Mouse (Mus musculus) left cerebral cortex, adult 9 months (tissue): ENCODE data around the gene Abcc4.
A peak's percentile ranks its signal among the peaks of the same experiment; 100 is the strongest.

Source experiments
- DNase-seq, 2 experiments: peaks; one replicate each; pipeline ENCODE4 v3.0.0; 2022; ENCODE audit warnings: low spot score in 2 of 2

The Abcc4 gene

DNA sequence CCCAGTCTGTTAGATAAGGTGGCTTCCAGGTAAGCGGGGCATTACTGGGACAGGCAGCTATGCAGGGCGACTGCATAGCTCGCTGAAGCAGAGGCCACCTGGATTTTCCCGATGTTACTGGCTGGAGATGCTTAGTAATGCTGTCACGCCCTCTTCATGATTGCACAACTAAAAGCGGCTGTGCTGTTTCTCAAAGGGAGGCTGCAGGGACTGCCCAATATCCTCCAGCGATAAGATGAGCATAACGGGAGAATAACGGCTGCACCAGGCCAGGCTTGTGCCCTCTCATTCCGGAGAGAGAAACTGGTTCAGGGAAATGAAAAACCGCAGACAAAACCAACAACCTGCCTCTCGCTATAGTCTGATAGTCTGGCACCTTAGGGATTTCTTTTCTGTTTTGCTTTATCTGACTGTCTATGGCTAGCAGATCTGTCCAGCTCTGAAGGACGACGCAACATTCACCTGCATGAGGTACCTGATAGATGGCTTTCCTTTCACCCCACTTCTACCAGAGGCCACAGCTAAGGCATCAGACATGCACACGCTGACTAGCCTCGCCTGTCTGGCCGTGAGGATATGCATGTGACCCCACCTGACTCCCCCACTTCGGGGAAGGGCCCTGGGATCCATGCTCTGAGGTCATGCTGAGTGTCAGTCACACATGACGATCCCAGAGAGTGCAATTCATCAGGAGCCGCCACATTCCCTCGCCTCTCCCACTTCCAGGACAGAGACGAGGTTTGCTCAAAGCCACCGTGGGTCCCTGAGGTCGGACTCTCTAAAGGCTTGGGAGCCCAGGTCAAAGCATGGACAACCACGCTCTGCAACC, 67.4 kb downstream of the Abcc4 start:
- DNase-seq: no peak

DNA sequence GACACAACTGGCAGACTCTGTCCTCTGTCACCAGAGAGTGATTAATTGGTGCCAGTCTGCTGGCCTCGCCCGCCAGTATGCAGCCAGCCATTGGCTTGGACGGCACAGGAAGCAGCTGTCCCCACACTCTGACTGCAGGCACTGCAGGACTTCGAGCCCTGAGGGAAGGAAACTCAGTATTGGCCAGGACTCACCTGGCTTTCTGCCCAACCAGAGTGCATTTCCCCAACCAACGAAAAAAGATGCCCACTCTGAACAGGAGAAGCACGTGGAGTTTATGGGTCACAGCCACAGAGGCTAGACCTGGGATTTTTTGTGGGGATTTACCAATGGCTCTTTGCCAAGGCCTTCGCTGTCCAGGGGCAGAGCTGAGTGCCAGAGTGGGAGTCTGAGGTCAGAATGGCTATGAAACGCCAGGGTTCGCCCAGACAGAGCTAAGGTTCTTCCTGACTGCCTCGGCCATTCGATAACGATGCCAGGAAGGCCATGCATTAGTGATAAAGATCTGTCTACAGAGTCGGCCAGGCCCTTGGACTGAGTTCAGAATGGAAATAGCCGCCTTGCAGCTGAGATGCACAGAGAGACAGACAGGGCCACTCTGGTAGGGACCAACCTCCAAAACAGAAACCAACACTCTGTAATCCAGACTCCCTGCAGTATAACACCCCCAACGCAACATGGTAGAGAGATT, 70.4 kb downstream of the Abcc4 start:
- peak in 1 of 2 experiments; percentile 25 for DNase-seq

DNA sequence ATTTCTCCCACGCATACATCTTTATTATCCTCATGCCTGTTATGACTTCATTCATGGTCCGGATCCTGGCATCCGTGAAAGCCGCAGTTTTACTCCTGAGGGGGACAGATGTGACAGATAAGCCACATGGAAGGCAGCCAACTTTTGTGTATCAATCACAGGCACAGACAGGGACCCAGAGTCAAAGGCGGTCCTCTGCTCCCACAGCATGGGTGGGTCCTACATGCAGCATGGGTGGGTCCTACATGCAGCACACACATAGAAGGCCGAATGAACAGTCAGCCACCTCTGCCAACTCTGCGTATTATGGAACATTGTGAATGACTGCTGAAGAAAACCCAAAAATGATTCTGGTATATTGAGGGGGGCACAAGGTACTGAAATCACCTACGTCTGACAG, 76.4 kb downstream of the Abcc4 start:
- no peak for DNase-seq

DNA sequence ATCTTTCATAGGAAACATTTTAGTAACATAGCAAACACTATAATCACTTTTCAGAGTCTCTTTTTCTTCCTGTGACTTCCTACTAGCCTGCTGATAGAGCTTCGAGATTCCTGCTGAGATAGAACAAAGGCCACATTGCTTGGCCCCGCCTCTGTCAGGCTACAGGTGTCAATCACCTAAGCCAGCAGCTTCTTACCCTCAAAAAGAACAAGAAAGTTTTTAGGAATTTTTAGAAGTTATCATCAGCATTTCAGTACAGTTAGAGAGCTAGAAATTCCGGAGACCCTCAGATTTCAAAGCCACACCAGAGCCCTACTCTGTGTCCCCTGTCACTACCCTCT, 84.6 kb downstream of the Abcc4 start:
- DNase-seq: no peak

DNA sequence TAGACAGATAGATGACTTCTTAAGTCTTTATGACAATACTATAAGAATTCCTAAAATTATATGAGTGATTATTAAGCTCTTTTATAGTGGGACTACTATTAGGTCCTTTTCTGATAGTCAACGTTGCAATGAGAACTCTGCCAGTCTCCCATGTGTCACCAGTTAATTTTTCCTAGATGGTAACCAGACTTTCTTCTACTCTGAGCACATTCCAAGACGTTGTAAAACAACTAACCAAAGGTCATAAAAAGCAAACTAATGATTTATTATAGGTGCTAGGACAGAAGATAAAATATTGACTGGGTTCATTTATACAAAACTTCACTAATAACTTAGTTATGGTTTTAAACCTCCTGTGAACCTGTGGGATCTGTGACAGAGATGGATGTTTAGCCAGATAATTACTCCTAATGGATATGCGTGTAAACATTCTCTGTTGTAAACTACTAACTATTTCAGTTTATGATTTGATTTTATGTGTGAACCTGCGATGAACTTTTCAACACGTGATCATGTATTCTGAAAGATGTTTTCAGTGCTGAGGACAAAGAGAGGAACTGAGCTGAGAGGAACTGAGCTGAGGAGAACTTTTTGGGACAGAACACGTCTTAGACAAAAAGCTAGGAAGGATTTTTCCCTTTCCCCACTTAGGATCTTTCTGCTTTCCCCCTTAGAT, 85.1 kb downstream of the Abcc4 start:
- no peak for DNase-seq

DNA sequence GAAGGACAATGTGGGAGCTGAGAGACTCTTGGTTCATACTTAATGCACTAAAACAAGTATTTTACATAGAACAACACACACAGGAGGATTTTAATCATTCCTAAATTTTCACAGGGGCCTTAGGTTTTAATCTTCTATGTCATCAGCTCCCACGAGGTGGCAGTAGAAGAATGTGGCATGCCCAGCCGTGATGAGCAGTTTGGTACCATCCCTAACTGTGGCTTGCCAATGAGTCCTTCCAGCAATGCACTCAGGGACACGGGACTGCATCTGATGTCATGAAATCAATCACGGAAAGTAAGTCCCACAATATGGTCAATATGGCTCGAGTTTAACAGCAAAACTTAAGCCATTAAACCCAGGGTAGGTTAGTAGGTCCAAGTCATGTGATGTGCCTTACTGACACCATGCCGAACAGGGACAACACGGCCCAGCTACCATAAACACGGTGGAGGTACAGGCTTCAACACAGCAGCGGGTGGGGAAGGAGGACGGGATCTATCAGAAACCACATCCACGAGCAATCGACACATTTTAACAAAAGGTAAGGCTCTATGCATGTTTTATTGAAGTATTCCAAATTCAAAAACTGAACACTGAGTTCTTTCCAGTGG, 89.2 kb downstream of the Abcc4 start:
- peak in 1 of 2 experiments; percentile 70 for DNase-seq

DNA sequence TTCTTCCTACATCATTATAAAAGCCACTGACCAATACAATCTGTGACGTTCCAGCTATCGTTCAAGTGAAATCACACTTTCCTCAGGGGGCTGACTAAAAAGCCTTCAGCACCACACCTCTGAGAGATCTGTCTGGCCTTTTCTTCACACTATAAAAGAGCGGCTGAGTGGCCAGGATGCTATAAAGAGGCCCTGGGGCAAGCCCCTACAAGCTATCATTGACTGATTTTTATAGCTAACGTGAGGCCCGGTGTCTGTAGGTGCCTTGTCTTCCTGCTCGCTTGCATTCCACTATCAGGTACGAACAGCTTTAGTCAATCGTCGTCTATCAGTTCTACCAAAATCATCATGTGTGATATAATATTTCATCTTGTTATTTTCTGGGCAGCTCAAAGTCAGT, 92.3 kb downstream of the Abcc4 start:
- DNase-seq: no peak

DNA sequence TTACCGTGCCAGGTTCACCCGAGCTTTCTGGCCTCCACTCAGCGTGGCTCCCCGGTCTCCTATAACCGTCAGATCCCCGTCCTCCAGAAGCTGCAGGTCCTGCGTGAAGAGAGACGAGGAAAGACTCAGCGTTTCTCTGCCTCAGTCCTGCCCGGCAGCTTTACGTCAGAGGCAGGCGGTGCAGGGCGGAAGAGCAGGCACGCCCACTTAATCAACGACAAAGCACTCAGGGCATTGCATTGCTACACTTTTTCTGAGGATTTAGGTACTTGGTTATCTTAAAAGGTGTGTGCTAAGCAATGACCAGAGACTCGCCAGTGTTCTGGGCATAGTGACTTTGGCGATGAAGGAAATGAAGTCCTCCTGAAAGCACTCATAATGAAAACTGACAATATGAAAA, 94.3 kb downstream of the Abcc4 start:
- DNase-seq: no peak

DNA sequence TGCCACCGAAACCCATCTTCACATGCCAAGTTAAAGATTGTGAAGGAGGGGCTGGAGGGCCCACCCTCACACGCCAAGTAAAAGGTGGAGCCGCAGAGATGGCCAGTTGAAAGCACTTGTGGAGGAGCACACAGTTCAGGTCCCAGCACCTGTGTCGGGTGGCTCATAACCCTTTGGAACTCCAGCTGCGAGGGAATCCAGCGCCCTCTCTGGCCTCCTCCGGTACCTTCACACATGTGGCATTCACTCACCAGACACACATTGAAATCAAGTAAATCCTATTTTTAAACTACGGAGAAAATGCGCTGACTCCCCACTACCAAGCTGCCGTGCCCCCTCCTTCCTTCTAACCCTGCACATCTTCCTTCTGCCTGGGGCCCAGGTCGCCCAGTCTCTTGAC, 95.2 kb downstream of the Abcc4 start:
- DNase-seq: no peak

DNA sequence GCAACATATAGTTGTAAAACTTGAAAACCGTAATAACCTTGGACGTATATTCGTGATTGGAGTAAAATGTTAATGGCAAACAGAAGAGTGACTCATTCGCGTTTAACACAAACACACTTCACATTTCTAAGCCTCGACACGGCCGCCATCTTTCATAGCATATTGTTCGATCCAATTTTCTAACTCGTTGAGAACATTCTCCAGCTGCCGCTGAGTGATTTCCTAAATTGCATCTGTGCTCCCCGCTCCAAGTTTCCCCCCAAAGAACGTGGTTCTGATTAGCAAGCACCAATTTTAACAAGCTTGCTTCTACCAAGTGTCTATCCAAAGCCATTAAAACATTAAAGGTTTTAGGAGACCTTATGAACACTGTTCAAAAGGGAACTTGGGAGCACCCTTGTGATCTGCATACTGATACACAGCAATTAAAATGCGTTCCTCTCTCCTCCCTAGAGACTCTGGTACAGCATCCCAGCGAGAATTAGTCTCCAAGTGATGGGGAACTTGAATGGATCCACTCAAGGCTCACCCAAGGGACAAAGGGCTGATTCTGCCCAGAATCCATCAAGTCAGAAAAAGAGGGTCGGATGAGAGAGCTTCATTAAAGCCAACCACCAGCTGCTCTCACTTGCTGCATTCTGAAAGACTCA, 97.1 kb downstream of the Abcc4 start:
- peak in 1 of 2 experiments; percentile 16 for DNase-seq

DNA sequence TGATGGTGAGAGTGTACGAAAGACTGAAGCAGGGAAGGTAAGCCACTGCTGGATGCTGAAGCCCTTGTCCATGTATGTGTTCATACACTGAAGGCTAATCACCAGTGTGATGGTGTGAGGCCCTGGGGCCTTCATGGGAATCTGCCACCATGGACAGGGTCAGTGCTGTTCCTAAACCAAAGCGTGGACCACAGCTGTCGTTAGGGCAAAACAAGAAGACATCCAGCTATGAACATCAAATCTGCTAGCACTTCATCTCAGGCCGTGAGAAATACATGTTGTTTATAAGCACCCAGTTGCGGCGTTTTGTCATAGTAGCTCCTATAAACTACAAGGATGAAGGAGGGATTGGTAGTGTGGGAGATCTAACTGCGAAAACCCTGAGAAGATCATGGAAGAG, 97.7 kb downstream of the Abcc4 start:
- DNase-seq: no peak

DNA sequence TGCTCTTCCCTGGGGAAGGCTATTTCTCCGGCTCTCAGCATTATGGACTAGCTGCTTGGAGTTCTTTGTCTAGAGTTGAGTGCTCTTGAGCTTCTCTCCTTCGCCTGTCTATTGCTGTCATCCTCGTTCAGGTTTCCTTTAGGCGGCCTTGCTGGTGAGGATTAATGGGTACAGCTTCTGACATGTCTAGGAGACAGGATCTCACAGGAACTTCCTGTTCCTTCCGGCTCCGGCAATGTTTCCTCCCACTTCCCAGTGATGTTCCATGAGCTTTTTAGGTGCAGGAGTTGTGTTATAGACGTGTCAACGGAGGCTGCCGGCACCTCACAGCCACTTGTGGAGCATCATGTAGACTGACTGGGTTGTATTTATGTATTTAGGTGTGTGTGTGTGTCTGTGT, 99.5 kb downstream of the Abcc4 start:
- DNase-seq: no peak

DNA sequence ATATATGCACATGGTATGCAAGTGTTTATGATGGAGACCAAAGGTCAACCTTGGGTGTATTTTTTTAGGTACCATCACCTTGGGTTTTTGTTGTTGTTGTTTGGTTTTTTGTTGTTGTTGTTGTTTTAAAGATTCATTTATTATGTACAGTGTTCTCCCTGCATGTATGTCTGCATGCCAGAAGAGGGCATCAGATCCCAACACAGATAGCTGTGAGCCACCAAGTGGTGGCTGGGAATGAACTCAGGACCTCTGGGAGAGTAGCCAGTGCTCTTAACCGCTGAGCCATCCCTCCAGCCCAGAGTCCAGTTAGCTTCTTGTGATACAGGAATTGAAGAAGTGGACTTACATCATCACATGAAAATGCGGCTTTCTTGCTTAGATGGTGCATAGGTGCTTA, 101.1 kb downstream of the Abcc4 start:
- no peak for DNase-seq

DNA sequence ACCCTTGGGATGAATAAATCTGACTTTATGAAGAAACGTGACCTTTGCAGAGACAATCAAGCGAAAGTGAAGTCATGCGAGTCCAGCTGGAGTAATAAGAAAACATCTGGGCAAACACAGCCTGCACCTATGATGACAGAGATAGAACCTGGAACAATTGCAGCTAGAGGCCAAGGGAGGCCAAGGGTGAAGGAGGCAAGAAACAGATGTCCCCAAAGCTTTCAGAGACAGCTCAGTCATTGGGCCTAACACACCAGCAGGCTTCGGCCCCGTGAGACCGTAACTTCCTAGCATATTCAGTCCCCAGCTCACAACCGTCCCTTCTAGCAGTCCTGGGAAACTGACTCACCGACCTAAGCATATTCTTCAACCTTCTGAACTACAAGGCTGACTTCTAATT, 104.0 kb downstream of the Abcc4 start:
- no peak for DNase-seq

DNA sequence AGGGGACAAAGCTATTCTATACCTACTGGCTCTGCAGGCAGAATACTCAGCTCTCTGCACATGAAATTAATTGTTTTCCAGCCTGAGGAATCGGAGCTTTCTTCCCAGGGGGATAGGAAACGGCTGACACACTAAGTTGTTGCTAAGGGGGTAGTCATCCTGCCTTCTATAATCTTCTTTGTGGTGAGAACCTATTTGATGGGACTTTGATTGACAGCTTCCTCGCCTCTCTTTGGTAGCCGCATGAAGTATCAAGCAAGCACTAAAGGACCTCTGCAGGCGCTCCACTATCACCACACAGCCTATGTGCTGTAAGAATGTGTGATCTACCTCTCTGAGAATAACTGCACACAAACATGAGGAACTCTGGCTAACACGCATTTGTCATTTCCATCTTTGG, 105.3 kb downstream of the Abcc4 start:
- no peak for DNase-seq

DNA sequence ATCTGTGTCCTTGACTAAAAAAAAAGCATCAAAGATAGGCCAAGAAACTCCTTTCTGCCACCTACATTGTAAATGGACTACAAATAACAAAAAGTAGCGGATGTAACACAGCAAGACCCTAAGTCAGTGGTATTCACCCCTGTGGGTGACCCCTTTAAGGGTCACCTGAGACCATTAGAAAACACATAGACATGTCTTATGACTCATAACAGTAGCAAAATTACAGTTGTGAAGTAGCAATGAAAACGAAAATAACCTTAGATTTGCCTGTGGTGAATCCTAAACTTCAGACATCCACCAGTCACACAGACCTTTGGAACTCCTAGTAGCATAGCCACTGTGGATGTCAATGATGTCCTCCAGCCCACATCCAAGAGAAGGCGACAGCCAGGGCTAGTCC, 107.3 kb downstream of the Abcc4 start:
- DNase-seq: no peak

DNA sequence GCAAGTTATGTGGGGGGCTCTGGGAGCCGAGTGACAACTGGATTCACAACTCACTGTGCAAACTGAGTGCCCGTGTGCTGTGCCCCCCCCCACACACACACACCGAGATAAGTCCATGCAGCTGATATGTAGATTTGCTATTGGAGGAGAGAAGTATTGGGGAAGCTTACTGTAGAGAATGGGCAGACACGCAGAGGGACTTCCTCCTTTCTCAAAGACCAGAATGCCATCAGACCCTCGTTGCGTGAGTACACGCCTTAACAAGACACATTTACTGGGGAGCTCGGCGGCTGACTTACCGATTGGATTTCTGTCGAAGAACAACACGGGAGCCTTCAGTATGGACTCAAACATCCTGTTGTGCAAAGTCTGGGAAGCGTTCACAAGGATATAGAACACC, 111.6 kb downstream of the Abcc4 start:
- DNase-seq: no peak

DNA sequence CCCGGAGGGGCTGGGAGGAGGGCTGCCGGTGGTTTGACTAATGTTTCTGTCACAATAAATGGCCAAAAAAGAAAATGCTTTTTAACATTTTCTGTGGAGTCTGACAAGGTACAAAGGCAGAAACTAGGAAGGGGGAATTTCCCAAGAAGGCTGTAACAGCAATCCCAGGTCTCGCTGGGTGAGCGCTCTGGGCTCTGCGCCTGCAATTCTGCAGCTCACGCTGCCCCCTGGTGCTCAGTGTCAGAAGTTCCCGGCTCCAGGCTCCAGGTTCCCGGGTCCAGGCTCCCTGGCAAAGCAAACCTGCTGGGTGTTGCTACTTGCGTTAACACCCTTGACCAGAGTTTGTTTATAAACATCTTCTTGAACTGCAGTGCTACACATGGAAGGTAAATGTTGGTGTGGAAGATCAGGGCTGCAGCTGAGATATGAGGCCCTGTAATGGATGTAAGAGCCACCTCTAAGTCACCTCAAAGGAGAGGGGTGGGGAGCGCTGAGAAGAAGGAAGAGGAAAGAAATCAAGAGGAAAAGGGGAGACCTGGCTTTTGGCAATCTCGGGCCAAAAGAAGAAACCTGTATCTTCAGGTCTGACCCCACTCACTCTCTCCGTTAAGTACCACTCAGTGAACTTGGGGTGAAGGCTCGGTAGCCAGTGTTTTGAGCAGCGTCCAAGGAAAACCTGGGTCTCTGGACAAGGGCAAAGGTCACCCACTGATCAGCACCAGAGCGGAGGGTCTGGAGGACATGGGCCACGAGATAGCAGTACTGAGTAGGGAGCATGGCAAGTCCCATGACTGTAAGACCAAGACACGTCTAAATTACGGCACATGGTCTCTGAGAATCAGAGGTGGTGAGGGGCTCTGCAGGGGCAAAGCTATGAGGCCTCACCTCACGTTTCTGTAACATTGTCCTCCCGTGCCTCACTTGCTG, 114.3 kb downstream of the Abcc4 start:
- DNase-seq: peak in 1 of 2 experiments; percentile 70

DNA sequence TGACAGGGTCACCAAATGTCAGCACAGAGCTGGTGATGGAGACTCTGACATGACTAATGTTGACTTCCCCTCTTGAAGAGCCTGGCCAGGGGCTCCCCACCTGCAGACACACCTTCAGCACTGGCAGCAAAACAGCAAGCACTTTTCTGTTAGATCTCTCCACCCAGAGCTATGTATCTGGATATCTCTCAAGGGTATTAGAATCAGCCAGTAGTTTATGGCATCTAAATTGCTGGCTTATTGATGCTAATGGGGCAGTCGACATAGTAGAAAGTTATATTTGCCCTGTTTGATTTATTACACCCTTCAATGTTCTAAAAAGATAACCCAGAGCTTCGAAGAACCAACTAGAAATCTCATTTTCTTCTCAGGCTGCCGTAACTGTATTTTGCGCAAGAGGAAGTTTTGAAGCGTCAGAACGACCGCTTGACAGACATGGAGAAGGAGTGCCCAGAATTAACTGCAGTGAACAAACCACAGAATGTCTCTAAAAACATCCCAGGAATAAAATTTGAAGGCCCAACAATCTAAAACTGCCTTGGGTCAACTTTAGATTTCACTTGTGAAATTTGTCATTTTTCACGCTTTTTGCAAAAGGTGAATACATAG, 123.6 kb downstream of the Abcc4 start:
- DNase-seq: no peak

DNA sequence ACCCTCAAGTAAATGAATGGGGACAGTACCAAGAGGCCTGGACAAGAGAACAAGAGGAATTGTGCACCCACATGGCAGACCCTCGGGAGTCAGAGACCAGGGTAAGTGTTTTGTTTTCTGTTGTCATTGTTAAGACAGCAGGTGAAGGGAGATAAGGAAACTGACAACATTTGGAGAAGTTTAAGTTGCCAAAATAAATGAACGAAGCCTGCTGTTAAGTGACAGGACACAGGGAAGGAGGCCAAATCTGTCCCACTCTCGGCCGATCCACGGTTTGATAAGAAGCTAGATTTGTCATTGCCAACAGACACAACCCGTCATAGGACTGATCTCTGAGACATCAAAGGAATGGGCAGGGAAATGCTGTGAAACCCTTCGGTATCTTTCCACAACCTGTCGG, 124.3 kb downstream of the Abcc4 start:
- DNase-seq: no peak
